Mouse (Mus musculus): ENCODE measurements at regions not wholly inside any gene's neighbourhood (a gene's known extent, or its start where the extent isn't known, plus 50 kb on each side); places are given as distances from the start of the nearest gene placed in this dataset.
A peak's percentile ranks its signal among the peaks of the same experiment; 100 is the strongest.
"Not testable (repeated sequence)": the region's sequence is repeated elsewhere in the genome, so short reads cannot be mapped to it uniquely, and the experiment has no call there.

- no peaks in the 10 kb centered on the region for H3K27me3 ChIP-seq
- H3K4me1 ChIP-seq (replicated peaks): no peaks in the 10 kb centered on the region
- H3K4me3 ChIP-seq: no peak overlapping the region
- WGBS: 98% methylated on average over 2 of the region's 2 CpGs
- H3K4me2 ChIP-seq: no peak overlapping the region
- H3K9ac ChIP-seq: no peak overlapping the region
- peaks cover 79% of the 10 kb centered on the region for H3K36me3 ChIP-seq
- no peak for ATAC-seq (ENCODE audit: low read depth)
- H3K27ac ChIP-seq (replicated peaks): no peak overlapping the region
- peaks cover 30% of the 10 kb centered on the region for H3K9me3 ChIP-seq
Observed at GRCm38 (mm10) chr9:41438141-41438540, 276.6 kb upstream of the Ubash3b start.

- peaks cover 37% of the 10 kb centered on the region for H3K36me3 ChIP-seq
- no peak overlapping the region for H3K4me2 ChIP-seq
- no peaks in the 10 kb centered on the region for H3K27me3 ChIP-seq
- H3K4me1 ChIP-seq (replicated peaks): peaks cover 26% of the 10 kb centered on the region
- H3K9me3 ChIP-seq: no peaks in the 10 kb centered on the region
- ATAC-seq (ENCODE audit: low read depth): no peak
- H3K9ac ChIP-seq: no peak overlapping the region
- 45% methylated on average over 16 of the region's 16 CpGs for WGBS
- H3K27ac ChIP-seq (replicated peaks): peak overlapping the region; percentile 35; the same call in 1 of the 2 replicates
- no peak overlapping the region for H3K4me3 ChIP-seq
Observed at GRCm38 (mm10) chr9:41430391-41431343, 269.2 kb upstream of the Ubash3b start.

DNA sequence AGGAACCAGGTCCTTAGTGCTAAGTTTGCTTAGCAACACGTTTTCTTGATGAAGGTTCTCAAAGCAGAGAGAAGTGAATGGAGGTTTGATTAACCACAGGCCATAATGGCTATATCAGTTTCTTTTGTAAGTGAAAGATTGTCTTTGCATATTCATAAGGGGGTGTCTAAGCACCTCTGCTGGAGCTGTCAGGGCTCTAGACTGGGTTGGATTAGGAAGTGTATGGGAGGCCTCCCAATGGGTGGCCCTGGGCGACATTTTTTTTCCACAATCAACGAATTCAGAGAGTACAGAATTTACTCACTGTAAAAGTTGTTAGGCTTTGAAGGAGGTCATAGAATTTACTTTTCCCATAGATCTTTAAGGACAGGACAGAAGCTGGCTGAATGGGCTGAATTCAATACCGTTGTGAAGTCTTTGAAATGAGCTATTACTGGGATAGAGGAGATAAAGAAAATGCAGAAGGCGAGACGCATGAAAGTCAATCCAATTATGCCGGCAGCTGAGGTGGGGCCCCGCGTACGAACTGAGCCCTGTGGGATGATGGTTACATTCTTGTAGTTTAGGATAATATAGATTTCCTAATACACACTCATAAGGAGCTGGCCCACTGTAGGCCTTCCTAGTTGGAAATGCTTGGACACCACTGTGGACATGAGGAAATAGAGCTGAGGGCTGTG is 268.4 kb upstream of the Ubash3b start:
- 39% methylated on average over 10 of the region's 10 CpGs for WGBS

DNA sequence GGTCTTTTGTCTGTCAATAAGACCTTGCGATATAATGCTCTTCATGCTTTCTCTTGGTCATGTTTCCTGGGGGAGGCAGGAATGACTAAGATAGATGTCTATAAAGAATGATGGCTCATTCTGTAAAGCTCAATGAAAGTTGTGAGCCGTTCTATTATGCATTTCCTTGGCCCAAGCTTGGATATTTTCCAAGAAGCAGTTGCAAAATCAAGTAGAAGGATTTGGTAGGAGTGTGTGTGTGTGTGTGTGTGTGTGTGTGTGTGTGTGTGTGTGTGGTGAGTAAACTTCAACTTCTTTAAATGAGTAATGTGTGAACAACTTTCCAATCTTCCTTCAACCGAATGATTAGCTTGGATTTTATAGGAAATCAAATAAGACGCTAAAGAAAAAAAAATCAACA is 267.7 kb upstream of the Ubash3b start:
- WGBS: 49% methylated on average over 4 of the region's 4 CpGs
- Histone ChIP-seq H3K9ac (no peak overlapping the region), H3K36me3 (peaks cover 33% of the 10 kb centered on the region), H3K27ac (replicated peaks) (no peak overlapping the region), H3K9me3 (no peaks in the 10 kb centered on the region), H3K4me3 (no peak overlapping the region), H3K4me1 (replicated peaks) (peaks cover 26% of the 10 kb centered on the region), H3K4me2 (no peak overlapping the region), H3K27me3 (no peaks in the 10 kb centered on the region)
- no peak for ATAC-seq (ENCODE audit: low read depth)

More for the DNA sequence above, 268.4 kb upstream of the Ubash3b start:
- H3K4me2 ChIP-seq: no peak overlapping the region
- peak; percentile 72 for ATAC-seq (ENCODE audit: low read depth)
- peak overlapping the region; percentile 35; the same call in 1 of the 2 replicates for H3K27ac ChIP-seq (replicated peaks)
- H3K9ac ChIP-seq: no peak overlapping the region
- H3K36me3 ChIP-seq: peaks cover 31% of the 10 kb centered on the region
- H3K4me1 ChIP-seq (replicated peaks): peaks cover 26% of the 10 kb centered on the region
- no peak overlapping the region for H3K4me3 ChIP-seq
- no peaks in the 10 kb centered on the region for H3K9me3 ChIP-seq
- no peaks in the 10 kb centered on the region for H3K27me3 ChIP-seq

DNA sequence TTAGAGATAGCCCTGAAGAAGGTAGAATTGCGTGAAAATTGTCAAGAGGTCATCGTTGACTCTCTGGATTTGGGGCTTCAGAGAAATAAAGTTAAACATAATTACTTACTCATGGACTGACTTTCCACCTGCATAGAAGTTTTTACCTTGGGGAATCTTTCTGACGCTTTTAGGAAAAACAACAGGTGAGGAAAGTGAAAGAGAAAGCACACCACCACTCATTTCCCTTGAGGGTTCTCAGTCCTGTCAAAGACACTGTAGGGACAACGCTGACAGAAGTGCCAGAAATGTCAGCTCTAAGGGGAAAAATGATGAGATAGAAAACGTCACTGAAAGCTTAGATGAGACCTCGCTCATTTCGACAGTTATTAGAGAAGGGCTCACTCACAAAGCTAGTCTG is 265.2 kb upstream of the Ubash3b start:
- 92% methylated on average over 7 of the region's 7 CpGs for WGBS
- Histone ChIP-seq H3K27ac (replicated peaks) (no peak overlapping the region), H3K9ac (no peak overlapping the region), H3K27me3 (no peaks in the 10 kb centered on the region), H3K4me1 (replicated peaks) (peaks cover 26% of the 10 kb centered on the region), H3K4me3 (no peak overlapping the region), H3K36me3 (peaks cover 31% of the 10 kb centered on the region), H3K9me3 (no peaks in the 10 kb centered on the region), H3K4me2 (no peak overlapping the region)
- ATAC-seq (ENCODE audit: low read depth): no peak

- peaks cover 13% of the 10 kb centered on the region for H3K4me1 ChIP-seq (replicated peaks)
- no peak overlapping the region for H3K4me2 ChIP-seq
- no peak overlapping the region; the same call in 1 of the 2 replicates for H3K27ac ChIP-seq (replicated peaks)
- WGBS: 77% methylated on average over 6 of the region's 6 CpGs
- H3K9ac ChIP-seq: no peak overlapping the region
- peaks cover 41% of the 10 kb centered on the region for H3K36me3 ChIP-seq
- no peaks in the 10 kb centered on the region for H3K27me3 ChIP-seq
- H3K4me3 ChIP-seq: no peak overlapping the region
- H3K9me3 ChIP-seq: no peaks in the 10 kb centered on the region
- no peak for ATAC-seq (ENCODE audit: low read depth)
Observed at GRCm38 (mm10) chr9:41425225-41425624, 263.7 kb upstream of the Ubash3b start.

DNA sequence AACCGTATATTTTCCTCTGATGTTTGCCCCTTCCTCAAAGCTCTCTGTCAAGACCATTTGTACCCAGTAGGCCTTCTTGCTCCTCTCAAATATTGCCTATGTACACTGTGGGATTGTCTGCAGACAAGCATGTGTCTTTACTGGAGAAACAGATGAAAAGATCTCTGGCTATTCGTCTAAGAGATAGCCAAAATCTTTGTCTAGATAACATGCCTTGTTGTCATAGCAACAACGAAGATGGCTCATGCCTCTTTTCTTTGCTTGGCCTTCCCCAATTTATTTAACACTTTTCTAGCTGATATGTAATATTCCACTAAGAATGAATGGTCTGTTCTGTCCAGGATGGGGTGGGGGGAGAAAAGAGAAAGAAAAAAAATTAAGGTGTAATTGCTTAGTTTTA is 252.3 kb upstream of the Ubash3b start:
- H3K27me3 ChIP-seq: no peaks in the 10 kb centered on the region
- no peak overlapping the region for H3K4me2 ChIP-seq
- no peak overlapping the region for H3K4me3 ChIP-seq
- no peak for ATAC-seq (ENCODE audit: low read depth)
- 0 out of 2 replicates have a peak overlapping the region, but pooled peaks have one; percentile 33 for H3K27ac ChIP-seq (replicated peaks)
- WGBS: 63% methylated on average over 3 of the region's 3 CpGs
- peaks cover 18% of the 10 kb centered on the region for H3K4me1 ChIP-seq (replicated peaks)
- H3K36me3 ChIP-seq: peaks cover 43% of the 10 kb centered on the region
- no peaks in the 10 kb centered on the region for H3K9me3 ChIP-seq
- no peak overlapping the region for H3K9ac ChIP-seq

DNA sequence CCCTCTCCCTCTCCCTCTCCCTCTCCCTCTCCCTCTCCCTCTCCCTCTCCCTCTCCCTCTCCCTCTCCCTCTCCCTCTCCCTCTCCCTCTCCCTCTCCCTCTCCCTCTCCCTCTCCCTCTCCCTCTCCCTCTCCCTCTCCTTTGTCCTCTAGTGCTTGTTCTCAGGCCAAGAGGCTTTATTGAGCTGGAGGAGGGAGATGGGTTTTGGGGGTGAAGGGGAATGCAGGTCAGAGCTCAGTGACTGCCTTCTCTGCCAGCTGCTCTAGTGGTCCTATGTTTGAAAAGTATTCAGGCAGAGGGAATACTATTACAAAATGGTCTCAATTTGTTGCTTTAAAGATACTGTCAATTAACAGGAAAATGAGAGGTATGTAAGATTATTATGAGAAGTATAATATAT is 251.6 kb upstream of the Ubash3b start:
- Histone ChIP-seq H3K36me3 (peaks cover 40% of the 10 kb centered on the region), H3K4me1 (replicated peaks) (peaks cover 22% of the 10 kb centered on the region)
- not testable (repeated sequence) for H3K27ac ChIP-seq (replicated peaks); H3K9me3 ChIP-seq; H3K4me3 ChIP-seq; ATAC-seq (ENCODE audit: low read depth); H3K27me3 ChIP-seq; H3K4me2 ChIP-seq; H3K9ac ChIP-seq

DNA sequence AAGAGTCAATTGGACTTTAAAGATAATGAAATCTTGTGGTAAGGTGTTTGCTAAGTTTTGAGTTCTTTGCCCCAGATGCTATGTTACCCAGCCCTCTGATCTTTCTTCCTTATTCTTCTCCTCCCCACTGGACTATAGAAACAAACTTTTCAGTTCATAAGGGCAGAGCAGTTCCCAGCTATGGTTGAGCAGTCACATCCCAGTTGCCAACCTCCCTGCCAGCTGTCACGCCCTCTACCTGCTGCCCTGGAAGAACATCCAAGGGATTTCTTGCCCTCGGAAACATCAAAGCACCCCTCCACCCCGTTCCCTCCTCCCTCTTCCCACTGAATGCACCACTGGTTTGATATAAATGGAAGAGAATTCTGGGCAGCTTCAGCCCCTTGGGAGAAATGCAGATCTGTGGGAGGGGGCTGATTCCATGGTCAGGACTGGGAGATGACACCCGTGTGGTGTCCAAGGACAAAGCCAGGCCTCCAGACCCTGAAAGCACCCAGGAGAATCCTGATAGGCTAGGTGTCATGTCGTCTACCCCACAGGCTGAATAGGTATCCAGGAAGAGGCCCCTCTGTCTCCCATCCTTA is 250.8 kb upstream of the Ubash3b start:
- Histone ChIP-seq H3K9ac (no peak overlapping the region), H3K9me3 (no peaks in the 10 kb centered on the region), H3K4me1 (replicated peaks) (peaks cover 27% of the 10 kb centered on the region), H3K4me3 (no peak overlapping the region), H3K36me3 (peaks cover 32% of the 10 kb centered on the region), H3K4me2 (no peak overlapping the region), H3K27ac (replicated peaks) (no peak overlapping the region), H3K27me3 (no peaks in the 10 kb centered on the region)
- WGBS: 49% methylated on average over 5 of the region's 5 CpGs
- ATAC-seq (ENCODE audit: low read depth): 0 out of 2 replicates have a peak, but pooled peaks have one; percentile 11

- H3K9ac ChIP-seq: no peak overlapping the region
- H3K27me3 ChIP-seq: no peaks in the 10 kb centered on the region
- no peak for ATAC-seq (ENCODE audit: low read depth)
- H3K4me1 ChIP-seq (replicated peaks): peaks cover 21% of the 10 kb centered on the region
- H3K27ac ChIP-seq (replicated peaks): no peak overlapping the region
- 58% methylated on average over 2 of the region's 2 CpGs for WGBS
- H3K9me3 ChIP-seq: no peaks in the 10 kb centered on the region
- H3K36me3 ChIP-seq: peaks cover 40% of the 10 kb centered on the region
- no peak overlapping the region for H3K4me3 ChIP-seq
- no peak overlapping the region for H3K4me2 ChIP-seq
Observed at GRCm38 (mm10) chr9:41408301-41408700, 246.8 kb upstream of the Ubash3b start.

GRCm38 (mm10) chr9:41407078-41407477 is 245.6 kb upstream of the Ubash3b start:
- H3K4me3 ChIP-seq: no peak overlapping the region
- no peak overlapping the region for H3K9ac ChIP-seq
- no peaks in the 10 kb centered on the region for H3K9me3 ChIP-seq
- H3K27ac ChIP-seq (replicated peaks): no peak overlapping the region
- H3K27me3 ChIP-seq: no peaks in the 10 kb centered on the region
- H3K4me1 ChIP-seq (replicated peaks): peaks cover 15% of the 10 kb centered on the region
- H3K36me3 ChIP-seq: peaks cover 52% of the 10 kb centered on the region
- H3K4me2 ChIP-seq: no peak overlapping the region
- 87% methylated on average over 2 of the region's 2 CpGs for WGBS
- ATAC-seq (ENCODE audit: low read depth): no peak

GRCm38 (mm10) chr9:41402942-41403341 is 241.4 kb upstream of the Ubash3b start:
- WGBS: 86% methylated on average over 3 of the region's 3 CpGs
- Histone ChIP-seq H3K4me1 (replicated peaks) (peaks cover 4% of the 10 kb centered on the region), H3K27me3 (no peaks in the 10 kb centered on the region), H3K36me3 (peaks cover 60% of the 10 kb centered on the region), H3K4me3 (no peak overlapping the region), H3K4me2 (no peak overlapping the region), H3K27ac (replicated peaks) (no peak overlapping the region), H3K9me3 (no peaks in the 10 kb centered on the region), H3K9ac (no peak overlapping the region)
- ATAC-seq (ENCODE audit: low read depth): no peak

All from neural tube, embryonic 13.5 days (tissue).